Mouse (Mus musculus) gastrocnemius, postnatal 10 days (tissue): ENCODE results near the gene Dgke. TPM values are rescaled to one million over a fixed set of nuclear protein-coding genes. Genes with fewer than 3 reads are reported as not detected.
"Not testable (repeated sequence)": the region's sequence is repeated elsewhere in the genome, so short reads cannot be mapped to it uniquely, and the experiment has no call there.

ENCODE experiments used
- DNase-seq: peaks from one replicate; pipeline ENCODE4 v3.0.0; 2021; ENCODE audit warnings: mixed read lengths
- total RNA-seq, 2 experiments: library from RNA; stranded (reverse); gene quantifications; 2 replicates each; pipeline ENCODE4 v1.2.3; 2021

The Dgke gene
- total RNA-seq, 2 experiments from 2014 or later, result 4.5 to 5.4 TPM

DNA sequence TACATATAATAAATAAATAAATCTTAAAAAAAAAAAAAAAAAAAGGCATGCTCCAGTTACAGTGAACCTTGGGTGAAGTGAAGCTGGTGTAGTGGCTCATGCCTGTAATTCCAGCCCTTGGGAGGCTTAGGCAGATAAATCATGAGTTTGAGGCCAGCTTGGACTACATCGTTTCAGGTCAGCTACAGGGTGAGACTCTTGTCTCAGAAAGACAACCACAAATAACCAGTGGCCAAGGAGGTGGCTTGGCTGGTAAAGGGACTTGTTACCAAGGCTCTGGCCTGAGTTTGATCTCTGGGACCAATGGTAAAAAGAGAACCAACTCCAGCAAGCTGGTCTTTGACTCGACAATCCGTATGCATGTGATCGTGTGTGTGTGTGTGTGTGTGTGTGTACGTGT lies 64.6 kb downstream of the Dgke start:
- no peak for DNase-seq

DNA sequence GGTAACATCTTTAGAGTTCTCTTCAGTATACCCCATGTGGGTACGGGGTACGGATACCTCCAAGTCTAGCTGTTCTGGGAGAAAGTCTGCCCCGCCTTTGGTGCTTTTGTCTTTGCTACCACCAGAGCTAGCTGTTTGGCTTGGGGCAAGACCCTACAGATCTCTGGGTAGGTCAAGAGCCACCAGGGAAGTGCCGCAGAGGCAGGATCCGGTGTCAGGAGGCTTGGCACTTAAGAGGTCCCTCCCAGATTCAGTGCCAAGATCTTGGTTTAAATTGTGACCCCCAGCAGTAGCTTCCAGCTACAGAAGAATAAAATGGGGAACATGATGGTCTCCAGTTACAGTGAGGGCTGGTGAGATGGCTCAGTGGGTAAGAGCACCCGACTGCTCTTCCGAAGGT lies 65.1 kb downstream of the Dgke start:
- no peak for DNase-seq

DNA sequence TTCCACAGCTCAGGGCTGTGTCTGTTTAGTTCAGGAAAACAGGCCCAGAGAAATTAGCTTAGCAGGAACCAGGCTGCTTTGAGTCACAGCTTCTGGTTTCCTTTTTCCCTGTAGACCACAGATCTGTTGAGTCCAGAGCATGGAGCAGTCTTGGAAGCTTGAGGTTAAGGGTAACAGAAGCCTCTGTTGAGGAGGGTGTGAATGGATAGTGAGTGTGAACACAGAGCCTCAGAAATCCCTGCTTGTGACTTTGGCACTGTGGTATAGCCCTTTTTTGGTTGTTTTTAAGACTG lies 66.2 kb downstream of the Dgke start:
- DNase-seq, result no peak

- no peak for DNase-seq
These were observed 66.7 kb downstream of the Dgke start for GRCm38 (mm10) chr11:88999723-89000526.

DNA sequence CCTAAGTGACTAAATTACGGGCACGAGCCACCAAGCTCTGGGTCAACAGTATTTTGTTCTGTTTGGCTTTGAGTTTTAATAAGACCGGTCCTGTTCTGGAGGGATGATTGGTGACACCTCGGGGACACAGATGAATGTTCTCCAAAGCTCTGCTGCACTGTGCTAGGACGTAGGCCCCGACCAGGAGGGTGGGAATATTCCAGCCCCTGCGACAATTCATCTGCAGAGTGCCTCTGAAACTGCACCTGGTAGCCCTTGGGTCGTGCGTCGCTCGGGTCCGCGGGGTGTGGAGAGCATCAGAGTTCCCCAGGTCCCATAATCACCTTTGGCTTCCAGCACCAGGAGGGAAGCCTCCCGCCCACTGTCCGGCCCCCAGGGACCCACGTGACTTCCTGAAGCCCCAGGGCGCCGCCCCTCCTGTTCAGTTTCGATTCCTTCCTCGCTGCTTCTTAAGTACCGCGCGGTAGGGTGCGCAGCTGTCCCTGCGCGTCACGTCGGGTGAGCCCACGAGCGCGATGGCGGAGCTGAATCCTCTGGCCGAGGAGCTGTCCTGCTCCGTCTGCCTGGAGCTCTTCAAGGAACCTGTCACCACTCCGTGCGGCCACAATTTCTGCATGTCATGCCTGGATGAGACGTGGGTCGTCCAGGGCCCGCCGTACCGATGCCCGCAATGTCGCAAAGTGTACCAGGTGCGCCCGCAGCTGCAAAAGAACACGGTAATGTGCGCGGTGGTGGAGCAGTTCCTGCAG lies 67.5 kb downstream of the Dgke start, which contains the start of gene Trim25:
Gene Trim25 (plus strand): TSS at position 403 of the 749 bp plus-strand sequence.
- peak; percentile 92 for DNase-seq

DNA sequence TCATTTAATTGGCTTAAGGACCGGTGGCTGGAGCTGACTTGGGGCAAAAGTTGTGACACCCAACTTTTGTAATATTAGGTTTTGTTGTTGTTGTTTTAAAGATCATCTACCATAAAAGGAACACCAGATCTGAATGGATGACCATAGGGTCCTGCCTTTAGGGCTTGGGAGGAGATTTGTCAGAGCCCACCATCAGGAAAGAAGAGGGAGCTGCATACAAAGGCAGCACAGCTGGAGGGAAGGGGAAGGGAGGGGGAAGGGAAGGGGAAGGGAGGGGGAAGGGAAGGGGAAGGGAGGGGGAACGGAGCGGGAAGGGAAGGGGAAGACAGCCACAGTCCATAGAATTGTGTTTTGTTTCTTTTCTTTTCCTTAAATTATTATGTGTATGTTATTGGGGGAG lies 68.2 kb downstream of the Dgke start:
- DNase-seq, result no peak

DNA sequence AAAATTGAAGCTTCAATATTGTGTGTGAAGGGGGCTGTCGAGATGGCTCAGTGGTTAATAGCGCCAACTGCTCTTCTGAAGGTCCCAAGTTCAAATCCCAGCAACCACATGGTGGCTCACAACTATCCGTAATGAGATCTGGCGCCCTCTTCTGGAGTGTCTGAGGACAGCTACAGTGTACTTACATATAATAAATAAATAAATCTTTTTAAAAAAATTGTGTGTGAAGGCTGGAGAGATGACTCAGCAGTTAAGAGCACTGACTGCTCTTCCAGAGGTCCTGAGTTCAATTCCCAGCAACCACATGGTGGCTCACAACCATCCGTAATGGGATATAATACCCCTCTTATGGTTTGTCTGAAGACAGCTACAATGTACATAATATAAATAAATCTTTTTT lies 69.3 kb downstream of the Dgke start:
- DNase-seq, result not testable (repeated sequence)

DNA sequence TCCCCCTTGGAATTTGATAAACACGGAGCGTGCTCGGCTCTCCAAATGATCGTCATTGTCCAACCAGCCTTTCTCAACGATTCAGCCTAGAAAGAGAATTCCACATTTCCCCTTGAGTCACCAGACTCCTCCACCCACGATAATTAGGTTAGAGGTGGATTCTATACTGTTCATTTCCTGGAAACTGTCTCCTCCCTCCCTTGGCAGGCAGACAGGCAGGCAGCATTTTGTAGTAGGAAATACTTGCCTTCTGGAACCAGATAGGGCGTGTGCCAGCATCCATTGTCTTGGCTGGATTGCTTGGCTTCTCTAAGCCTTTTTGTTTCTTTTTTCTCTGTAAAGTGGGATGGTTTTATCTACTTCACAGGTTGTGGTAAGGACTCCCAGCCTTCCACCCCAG lies 70.2 kb downstream of the Dgke start:
- DNase-seq, result no peak

DNA sequence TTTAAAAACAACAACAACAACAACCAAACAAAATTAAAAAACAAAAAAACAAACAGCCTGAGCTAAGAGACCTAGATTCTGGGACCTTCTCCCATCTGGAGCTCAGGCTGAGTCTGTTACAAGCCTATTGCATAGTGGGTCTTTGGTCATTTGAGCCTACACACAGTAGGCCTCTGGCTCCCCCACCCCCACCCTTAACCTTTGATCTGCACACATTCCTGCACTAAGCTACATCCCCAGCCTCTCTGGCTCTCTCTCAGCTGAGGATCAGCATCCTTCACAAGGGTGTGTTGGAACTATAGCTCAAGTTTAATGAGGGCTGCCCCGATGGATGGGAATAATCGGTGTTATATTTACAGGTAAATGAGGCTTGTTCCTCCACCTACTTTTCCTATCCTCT lies 71.0 kb downstream of the Dgke start:
- DNase-seq, result no peak

DNA sequence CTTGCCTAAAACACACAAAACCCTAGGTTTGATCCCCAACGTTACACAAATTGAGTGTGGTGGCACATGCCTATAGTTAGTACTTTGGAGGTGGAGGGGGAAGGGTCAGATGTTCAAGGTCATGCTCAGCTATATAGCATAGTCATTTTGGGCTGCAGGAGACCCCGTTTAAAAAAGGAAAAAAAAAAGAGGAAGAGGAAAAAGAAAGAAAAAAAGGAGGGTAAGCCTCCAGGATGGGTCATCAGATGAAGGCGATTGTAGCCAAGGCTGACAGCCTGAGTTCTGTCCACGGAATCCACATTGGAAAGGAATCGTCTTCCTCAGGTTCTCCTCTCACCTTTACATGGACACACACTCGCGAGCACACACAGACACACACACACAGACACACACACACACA lies 72.2 kb downstream of the Dgke start:
- no peak for DNase-seq

DNA sequence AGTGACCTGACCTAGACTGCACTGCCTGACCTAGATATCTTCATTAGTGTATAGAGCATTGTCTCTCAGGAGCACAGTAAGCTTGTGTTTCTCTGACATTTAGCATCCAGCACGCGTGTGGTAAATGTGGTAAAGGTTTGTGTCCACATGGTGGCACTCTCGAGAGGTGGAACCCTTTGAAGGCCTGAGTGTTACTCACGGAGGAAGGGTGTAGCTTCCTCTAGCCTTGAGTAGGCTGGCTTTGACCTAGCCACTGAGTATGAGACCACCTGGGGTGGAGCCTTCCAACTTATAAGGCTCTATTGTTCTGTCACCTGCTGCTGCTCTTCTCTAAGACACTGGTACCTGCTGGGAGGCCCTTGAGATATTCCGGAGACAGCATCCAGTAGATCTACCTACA lies 73.0 kb downstream of the Dgke start:
- peak; percentile 34 for DNase-seq

- no peak for DNase-seq
These were observed 73.5 kb downstream of the Dgke start for GRCm38 (mm10) chr11:88993186-88993585.

GRCm38 (mm10) chr11:88989530-88989929 lies 77.1 kb downstream of the Dgke start:
- no peak for DNase-seq

DNA sequence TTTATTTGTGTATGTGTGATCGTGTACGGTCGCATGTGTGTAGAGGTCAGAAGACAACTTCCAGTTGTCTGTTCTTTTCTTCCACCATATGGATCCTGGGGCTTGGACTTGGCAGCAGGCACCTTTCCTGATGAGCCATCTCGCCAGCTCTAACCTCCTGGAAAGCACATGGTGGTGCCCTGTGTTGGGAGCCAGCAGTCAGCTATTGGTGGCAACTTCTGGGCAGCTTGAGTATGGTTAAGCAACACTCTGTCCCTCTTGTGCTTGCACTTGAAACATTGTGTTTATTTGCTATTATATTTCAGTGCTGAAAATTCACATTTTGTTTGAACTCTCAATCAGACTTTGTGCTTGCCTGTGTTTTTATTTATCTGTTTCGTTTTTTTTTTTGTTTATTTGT lies 77.7 kb downstream of the Dgke start:
- no peak for DNase-seq

- no peak for DNase-seq
These were observed 80.0 kb downstream of the Dgke start for GRCm38 (mm10) chr11:88986616-88987015.

Other genes starting within 250 kb of the Dgke start
- gene Akap1, start 202.3 kb downstream of the Dgke start, total RNA-seq, result 10 to 100 TPM; 66.9 to 77.5 TPM
- gene Scpep1, start 111.4 kb downstream of the Dgke start, total RNA-seq, result 10 to 100 TPM; 27.2 to 30.4 TPM
- gene Elobl, start 99.9 kb downstream of the Dgke start, total RNA-seq, result not detected
- gene Coil, start 96.6 kb downstream of the Dgke start, total RNA-seq, result 1 to 10 TPM; 3.9 to 5.7 TPM
- 10 to 100 TPM; 18.0 to 20.0 TPM for gene Trim25, start 67.5 kb downstream of the Dgke start, total RNA-seq
- gene Gm525, start 7.0 kb upstream of the Dgke start, total RNA-seq, result not detected
- 1 to 10 TPM; 1.2 to 2.0 TPM for gene Nog, start 235.5 kb upstream of the Dgke start, total RNA-seq